Mouse (Mus musculus): ENCODE results near the gene Dysf. TPM values are rescaled to one million over a fixed set of nuclear protein-coding genes. Genes with fewer than 3 reads are reported as not detected.

Dysf gene
- polyA plus RNA-seq, 1 experiment: 13.8 TPM

DNA sequence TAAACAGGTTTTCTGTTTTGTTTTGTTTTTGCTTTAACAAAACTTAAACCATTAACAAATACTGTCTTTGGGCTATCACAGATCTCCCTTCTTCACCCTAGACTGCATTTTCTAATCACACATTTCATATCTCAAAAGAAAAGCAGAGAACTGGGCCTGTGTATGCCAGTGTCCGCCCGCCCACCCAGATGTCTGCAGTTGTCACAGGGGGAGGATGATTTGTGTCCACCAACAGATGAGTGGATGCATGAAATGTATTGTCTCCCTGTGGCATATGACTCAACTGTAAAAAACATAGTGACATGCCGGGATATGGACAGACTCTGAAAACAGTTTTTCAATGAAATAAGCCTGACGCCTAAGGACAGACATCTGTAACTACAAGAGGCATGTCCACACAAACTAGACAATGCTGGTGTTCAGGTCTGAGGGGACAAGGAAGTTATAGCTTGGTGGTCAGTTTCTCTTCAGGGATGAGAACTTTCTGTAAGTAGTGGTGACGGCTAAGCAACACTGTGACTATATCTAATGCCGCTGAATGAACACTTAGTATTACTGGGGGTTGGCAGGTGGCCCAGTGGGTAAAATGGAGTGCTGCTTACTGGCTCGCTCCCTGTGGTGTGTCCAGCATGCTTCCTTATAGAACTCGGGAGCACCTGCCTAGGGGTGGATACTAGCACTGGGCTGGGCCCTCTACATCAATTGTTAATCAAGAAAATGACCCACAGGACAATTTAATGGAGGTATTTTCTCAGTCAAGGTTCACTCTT, 193.5 kb downstream of the Dysf start:
- H3K4me3 ChIP-seq (ENCODE audit: insufficient read depth, low read depth, low read length): no peak overlapping the region
- H3K4me1 ChIP-seq (ENCODE audit: control insufficient read depth, insufficient read depth, insufficient read length, low read length): peaks cover 5% of the 10 kb centered on the region; the same call in 1 of the 2 replicates
- H3K27ac ChIP-seq (replicated peaks; ENCODE audit: low read depth, low read length): 0 out of 2 replicates have a peak overlapping the region, but pooled peaks have one; percentile 31

DNA sequence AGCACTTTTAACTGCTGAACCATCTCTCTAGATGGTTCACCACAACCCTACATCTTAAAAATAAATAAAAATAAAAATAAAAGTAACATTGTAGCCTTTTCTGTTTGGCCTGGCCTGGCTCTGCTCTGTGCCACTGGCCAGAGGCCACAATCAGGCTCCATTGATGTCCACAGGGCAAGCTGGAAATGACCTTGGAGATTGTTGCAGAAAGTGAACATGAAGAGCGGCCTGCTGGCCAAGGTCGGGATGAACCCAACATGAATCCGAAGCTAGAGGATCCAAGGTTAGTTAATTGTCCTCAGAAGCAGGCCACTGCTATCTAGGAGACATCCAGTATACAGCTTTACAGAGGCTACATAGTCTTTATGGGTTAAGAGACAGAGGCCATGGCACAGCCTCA, 197.2 kb downstream of the Dysf start:
- 0 out of 2 replicates have a peak overlapping the region, but pooled peaks have one; percentile 24 for H3K27ac ChIP-seq (replicated peaks; ENCODE audit: low read depth, low read length)
- H3K4me3 ChIP-seq (ENCODE audit: insufficient read depth, low read depth, low read length): no peak overlapping the region
- no peaks in the 10 kb centered on the region; the same call in 1 of the 2 replicates for H3K4me1 ChIP-seq (ENCODE audit: control insufficient read depth, insufficient read depth, insufficient read length, low read length)

DNA sequence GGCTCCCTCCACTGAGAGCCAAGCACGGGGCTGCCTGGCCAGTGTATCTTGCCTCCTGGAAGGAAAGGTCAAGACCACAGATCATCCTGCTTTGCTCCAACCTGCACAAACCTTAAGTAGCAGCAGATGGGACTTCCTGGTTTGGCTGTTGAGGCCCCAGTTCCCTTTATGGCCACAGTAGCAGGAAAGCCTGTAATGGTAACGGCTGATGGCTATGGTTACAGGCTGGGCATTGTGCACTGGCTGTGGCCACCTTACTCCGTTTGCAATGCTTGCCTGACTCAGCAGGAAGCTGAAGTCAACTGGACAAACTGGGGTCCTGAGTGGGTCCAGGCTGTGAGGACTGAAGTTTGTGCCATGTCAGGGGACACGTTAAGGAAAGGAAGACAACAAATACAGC, 200.2 kb downstream of the Dysf start:
- H3K4me1 ChIP-seq (ENCODE audit: control insufficient read depth, insufficient read depth, insufficient read length, low read length): peaks cover 3% of the 10 kb centered on the region; the same call in 1 of the 2 replicates
- no peak overlapping the region for H3K27ac ChIP-seq (replicated peaks; ENCODE audit: low read depth, low read length)
- no peak overlapping the region for H3K4me3 ChIP-seq (ENCODE audit: insufficient read depth, low read depth, low read length)

DNA sequence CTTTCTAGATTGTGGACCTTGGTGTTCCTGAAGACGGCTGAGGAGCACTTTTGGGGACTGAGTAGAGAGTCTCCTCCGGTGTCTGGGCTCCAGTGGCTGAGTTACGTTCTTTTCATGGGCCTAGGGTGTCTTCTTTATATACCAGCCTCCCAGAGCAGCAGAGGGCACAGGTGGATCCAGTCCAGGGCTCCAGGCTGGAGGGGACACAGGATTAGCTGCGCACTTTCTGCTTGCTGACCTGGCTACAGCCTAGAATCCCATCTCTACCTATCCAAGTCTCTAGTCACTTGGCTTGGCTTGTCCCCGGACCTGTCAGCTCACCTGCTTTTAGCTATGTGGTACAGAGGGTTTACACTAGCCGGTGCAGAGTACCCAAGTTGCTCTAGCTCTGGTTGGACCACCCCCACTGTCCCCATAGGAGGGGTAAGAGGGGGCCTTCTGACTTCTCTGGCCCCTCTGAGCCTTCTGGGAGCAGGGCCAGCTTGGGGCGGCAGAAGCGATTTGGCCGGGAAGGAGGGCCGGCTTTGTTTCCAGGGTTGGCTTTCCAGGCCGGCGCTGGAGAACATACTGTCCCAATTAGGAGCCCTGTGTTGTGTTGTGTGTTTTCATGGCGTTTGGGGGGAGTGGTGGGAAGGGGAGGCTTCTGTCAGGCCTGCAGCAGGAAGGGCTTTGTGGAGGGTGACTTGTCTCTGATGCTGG, 201.5 kb downstream of the Dysf start:
- no peak overlapping the region for H3K27ac ChIP-seq (replicated peaks; ENCODE audit: low read depth, low read length)

DNA sequence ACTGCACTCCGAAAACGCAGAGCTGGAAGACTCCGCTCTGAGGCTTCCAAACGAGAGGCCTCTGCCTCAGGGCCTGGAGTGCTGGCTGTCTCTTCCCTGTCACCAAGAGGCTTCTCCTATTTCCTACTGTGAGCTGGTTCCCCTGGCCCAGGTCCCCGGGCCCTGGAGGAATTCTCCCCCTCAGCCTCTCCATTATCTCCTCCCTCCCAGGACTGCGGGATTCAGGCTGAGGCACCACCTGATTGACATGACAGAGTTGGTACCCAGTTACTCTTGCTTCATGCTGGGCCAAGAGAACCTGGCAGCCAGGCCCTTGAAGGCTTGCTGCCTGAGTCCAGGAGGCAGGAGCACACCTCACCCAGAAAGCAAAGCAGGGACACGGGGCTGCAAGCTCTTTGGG, 203.1 kb downstream of the Dysf start:
- Histone ChIP-seq H3K4me3 (ENCODE audit: insufficient read depth, low read depth, low read length) (no peak overlapping the region), H3K27ac (replicated peaks; ENCODE audit: low read depth, low read length) (no peak overlapping the region), H3K4me1 (ENCODE audit: control insufficient read depth, insufficient read depth, insufficient read length, low read length) (peaks cover 3% of the 10 kb centered on the region; the same call in 1 of the 2 replicates)

More for the DNA sequence above, 201.5 kb downstream of the Dysf start:
- no peak overlapping the region for H3K4me3 ChIP-seq (ENCODE audit: insufficient read depth, low read depth, low read length)
- H3K4me1 ChIP-seq (ENCODE audit: control insufficient read depth, insufficient read depth, insufficient read length, low read length): peaks cover 3% of the 10 kb centered on the region; the same call in 1 of the 2 replicates

DNA sequence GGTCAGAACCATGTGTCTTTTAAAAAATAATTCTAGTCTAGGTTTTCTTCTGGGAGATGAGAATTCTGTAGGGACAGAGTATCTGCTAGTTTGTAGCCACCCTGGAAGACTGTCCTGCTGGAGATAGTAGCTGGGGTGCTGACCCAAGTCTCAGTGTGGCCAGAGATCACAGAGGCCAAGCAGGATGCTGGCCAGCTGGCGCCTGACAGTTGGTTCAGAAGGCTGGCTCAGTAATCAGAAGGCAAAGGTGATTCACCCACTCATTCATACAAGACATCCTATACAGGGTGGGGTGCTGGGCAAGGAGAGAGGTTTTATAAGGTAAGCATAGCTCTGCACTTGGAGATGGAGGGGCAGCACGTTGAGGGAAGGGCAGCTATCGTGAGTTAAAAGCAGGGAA, 204.7 kb downstream of the Dysf start:
- peaks cover 3% of the 10 kb centered on the region; the same call in 1 of the 2 replicates for H3K4me1 ChIP-seq (ENCODE audit: control insufficient read depth, insufficient read depth, insufficient read length, low read length)
- H3K27ac ChIP-seq (replicated peaks; ENCODE audit: low read depth, low read length): no peak overlapping the region
- no peak overlapping the region for H3K4me3 ChIP-seq (ENCODE audit: insufficient read depth, low read depth, low read length)

DNA sequence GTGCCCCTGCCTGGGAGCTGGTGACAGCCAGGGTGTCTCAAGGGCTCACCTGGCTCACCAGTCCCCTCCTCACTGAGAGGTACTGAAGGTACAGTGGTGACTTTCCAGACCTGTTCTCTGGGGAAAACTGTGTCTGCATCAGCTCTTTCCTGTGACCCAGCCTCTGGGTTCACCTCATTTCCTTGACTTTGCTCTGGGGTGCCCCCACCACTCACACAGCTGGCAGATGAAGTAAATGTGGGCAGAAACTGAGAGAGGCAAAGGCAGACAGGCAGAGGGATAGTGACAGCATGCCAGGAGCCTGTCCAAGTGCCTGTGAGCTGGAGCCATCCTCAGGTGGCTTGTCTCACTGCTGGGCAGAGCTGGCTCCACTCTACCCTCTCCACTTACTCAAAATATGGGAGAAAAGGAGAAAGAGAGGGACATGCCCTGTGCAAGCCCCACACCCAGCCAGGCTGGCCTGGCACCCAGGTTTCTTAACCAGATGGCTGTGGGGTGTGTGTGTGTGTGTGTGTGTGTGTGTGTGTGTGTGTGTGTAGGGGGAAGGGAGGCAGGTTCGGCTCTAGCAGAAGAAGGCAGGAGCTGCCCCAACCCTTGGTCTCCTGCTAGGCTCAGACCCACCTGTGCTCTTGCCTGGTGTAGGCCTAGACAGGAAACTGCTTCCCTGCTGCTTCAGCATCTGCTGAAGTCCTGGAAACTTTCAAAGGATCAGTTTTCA, 209.0 kb downstream of the Dysf start:
- H3K4me3 ChIP-seq (ENCODE audit: insufficient read depth, low read depth, low read length): no peak overlapping the region
- peaks cover 3% of the 10 kb centered on the region; the same call in 1 of the 2 replicates for H3K4me1 ChIP-seq (ENCODE audit: control insufficient read depth, insufficient read depth, insufficient read length, low read length)
- no peak overlapping the region for H3K27ac ChIP-seq (replicated peaks; ENCODE audit: low read depth, low read length)

DNA sequence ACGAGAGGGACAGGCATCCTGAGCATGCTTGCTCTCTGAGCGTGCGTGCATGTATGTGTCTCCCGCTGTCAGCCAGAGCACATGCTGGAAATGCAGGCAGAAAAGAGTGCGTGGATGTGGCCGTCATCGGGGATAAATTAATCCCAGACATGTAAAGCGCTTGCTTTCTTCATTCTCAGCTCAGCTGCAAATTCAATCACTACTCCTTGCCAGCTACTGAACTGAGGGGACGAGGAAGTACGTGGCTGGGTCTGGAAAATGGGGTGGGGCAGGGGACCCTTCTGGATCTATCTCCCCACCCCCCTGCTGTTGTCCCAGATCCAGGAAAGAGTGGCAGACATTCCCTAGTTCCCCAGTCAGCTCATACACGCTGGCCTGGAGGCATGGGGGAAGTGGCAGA, 210.7 kb downstream of the Dysf start:
- Histone ChIP-seq H3K27ac (replicated peaks; ENCODE audit: low read depth, low read length) (no peak overlapping the region), H3K4me1 (ENCODE audit: control insufficient read depth, insufficient read depth, insufficient read length, low read length) (no peaks in the 10 kb centered on the region; the same call in 1 of the 2 replicates)

DNA sequence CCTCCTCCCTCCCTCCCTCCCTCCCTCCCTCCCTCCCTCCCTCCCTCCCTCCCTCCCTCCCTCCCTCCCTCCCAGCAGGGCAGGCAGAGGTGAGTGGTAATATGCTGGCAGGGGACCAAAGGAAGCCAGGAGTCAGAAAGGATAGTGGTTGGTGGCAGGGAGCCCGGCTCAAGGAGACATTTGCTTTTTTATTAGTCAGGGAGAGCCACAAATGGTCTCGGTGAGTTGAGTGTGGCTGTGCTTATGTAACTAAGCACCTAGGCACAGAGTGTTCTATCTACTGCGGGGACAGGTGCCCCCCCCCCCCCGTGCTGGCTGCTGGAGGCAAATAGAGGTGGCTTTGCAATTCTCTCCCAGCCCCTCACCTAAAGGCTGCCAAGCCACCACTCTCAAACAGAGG, 216.5 kb downstream of the Dysf start:
- peak overlapping the region; percentile 98 for H3K27ac ChIP-seq (replicated peaks; ENCODE audit: low read depth, low read length)
- H3K4me1 ChIP-seq (ENCODE audit: control insufficient read depth, insufficient read depth, insufficient read length, low read length): peaks cover 11% of the 10 kb centered on the region; the same call in 1 of the 2 replicates
- no peak overlapping the region for H3K4me3 ChIP-seq (ENCODE audit: insufficient read depth, low read depth, low read length)

More for the DNA sequence above, 210.7 kb downstream of the Dysf start:
- H3K4me3 ChIP-seq (ENCODE audit: insufficient read depth, low read depth, low read length): no peak overlapping the region

DNA sequence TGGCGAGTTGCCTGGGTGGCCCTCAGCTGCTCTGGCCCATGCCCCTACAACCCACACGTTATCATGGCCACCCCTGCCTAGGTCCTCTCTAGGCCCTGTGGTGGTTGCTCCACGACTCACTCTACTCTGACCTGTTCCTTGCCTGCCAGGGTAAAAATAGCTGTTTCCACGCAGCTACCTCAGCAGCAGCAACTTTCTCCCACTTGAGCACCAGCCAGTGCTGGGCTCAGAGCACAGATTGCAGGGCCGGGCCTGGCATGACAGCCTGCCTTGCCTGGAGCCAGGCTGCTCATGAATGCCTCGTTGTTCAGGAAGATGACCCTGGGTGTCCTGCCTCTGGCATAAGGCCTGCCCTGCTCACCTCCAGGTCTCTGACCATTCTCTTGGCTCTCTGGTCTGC, 217.2 kb downstream of the Dysf start:
- Histone ChIP-seq H3K4me1 (ENCODE audit: control insufficient read depth, insufficient read depth, insufficient read length, low read length) (peaks cover 11% of the 10 kb centered on the region; the same call in 1 of the 2 replicates), H3K4me3 (ENCODE audit: insufficient read depth, low read depth, low read length) (no peak overlapping the region)

DNA sequence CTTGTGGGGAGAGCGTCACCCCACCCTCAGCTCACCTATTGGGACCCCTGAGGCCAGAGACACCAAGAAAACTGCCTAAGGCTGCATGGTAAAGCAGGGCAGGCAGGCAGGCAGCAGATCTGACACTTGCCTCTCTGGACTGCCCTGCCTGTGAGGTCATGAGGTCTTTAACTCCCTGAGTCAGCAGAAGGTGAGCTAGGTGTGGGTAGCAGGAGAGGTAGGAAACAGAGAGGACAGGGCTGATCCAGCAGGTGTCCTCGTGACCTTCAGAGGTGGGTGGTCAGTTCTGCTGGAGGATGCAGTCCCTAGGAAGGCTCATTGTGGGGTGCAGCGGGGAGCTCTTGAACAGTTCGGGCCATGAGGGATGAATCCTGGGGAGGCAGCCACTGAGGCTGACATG, 219.8 kb downstream of the Dysf start:
- H3K4me1 ChIP-seq (ENCODE audit: control insufficient read depth, insufficient read depth, insufficient read length, low read length): peaks cover 11% of the 10 kb centered on the region; the same call in 1 of the 2 replicates
- H3K27ac ChIP-seq (replicated peaks; ENCODE audit: low read depth, low read length): no peak overlapping the region
- no peak overlapping the region for H3K4me3 ChIP-seq (ENCODE audit: insufficient read depth, low read depth, low read length)

More for the DNA sequence above, 217.2 kb downstream of the Dysf start:
- peak overlapping the region; percentile 98 for H3K27ac ChIP-seq (replicated peaks; ENCODE audit: low read depth, low read length)

DNA sequence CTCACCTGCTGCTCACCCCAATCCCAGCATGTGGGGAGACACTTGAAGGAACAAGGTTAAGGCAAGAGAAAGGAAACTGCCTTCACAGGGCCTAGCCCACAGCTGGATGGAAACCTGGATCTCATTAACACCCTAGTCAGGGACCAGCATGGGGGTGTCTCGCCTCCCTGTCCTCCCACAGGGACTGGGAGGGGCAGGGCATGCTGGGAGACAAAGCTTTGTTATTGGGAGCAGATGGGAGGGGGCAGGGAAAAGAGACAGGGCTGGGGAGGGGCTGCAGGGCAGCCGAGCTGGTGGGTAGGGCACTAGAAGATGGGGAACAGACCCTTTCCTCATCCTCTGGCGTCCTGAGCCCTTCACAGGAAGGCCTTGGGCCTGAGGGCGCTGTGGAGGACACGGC, 220.4 kb downstream of the Dysf start:
- H3K4me3 ChIP-seq (ENCODE audit: insufficient read depth, low read depth, low read length): no peak overlapping the region
- H3K27ac ChIP-seq (replicated peaks; ENCODE audit: low read depth, low read length): no peak overlapping the region
- H3K4me1 ChIP-seq (ENCODE audit: control insufficient read depth, insufficient read depth, insufficient read length, low read length): peaks cover 16% of the 10 kb centered on the region

DNA sequence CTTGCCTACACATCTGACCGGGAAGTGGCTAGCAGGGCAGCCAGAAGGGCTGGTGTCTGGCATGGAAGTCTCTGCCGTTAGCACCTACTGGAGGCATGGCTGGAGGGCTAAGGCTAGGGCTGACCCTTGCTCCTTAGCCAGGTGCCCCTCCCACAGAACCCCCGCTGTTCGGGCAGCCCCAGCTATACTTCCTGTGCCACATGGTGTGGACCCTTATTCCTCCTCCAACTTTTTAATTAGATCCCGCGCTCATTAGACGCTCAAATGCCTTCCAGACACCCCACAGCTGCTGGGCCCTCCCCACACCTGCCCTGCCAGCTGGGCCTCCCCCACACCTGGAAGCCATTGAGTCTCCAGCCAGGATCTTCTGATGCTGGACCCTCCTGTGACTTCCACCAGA, 221.3 kb downstream of the Dysf start:
- peaks cover 22% of the 10 kb centered on the region for H3K4me1 ChIP-seq (ENCODE audit: control insufficient read depth, insufficient read depth, insufficient read length, low read length)
- H3K4me3 ChIP-seq (ENCODE audit: insufficient read depth, low read depth, low read length): no peak overlapping the region
- no peak overlapping the region for H3K27ac ChIP-seq (replicated peaks; ENCODE audit: low read depth, low read length)

DNA sequence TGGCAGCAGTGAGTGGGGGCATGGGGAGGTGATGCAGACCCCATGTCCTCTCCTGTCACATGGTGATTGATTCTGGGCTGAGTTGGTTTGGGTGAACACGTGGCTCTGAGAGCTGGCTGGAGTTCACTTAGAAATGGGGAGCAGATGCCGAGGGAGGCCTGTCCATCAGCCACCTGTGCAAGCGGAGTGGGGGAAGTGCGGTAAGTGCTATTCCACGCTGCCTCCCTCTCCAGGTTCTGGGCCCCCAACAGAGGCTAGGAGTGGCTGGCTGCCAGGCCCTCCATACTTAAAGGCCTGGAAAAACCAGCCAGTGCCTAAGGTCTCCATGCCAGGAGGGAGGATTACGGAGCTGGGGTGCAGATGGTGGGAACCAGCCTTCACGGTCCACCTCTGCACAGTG, 222.7 kb downstream of the Dysf start:
- Histone ChIP-seq H3K27ac (replicated peaks; ENCODE audit: low read depth, low read length) (no peak overlapping the region), H3K4me3 (ENCODE audit: insufficient read depth, low read depth, low read length) (no peak overlapping the region), H3K4me1 (ENCODE audit: control insufficient read depth, insufficient read depth, insufficient read length, low read length) (peaks cover 25% of the 10 kb centered on the region)
